Mouse (Mus musculus) hindbrain, embryonic 11.5 days (tissue): ENCODE data around the gene Slc25a34. TPM values are rescaled to one million over a fixed set of nuclear protein-coding genes. Genes with fewer than 3 reads are reported as not detected.

Source experiments
- ATAC-seq: fragments of 200-750 bp; cut with Nextera tagmentation; 2 replicates; pipeline ENCODE4 v1.8.0; 2017; ENCODE audit warnings: mild to moderate bottlenecking, moderate TSS enrichment, moderate library complexity; ENCODE audit not compliant: low FRiP score
- DNase-seq: peaks from one replicate; pipeline ENCODE4 v3.0.0-alpha.2; 2015; ENCODE audit warnings: low spot score
- H3K27ac ChIP-seq: fragments of 300-500 bp; sonication (generic); 2 replicates; pipeline ENCODE4 v1.5.1; 2014; ENCODE audit warnings: mild to moderate bottlenecking, low read depth, low read length
- H3K27me3 ChIP-seq: fragments of 300-500 bp; sonication (generic); 2 replicates; pipeline ENCODE4 v1.6.1; 2014; ENCODE audit warnings: mild to moderate bottlenecking, low read length, moderate library complexity, mixed read lengths; ENCODE audit not compliant: control insufficient read depth, insufficient read depth
- H3K36me3 ChIP-seq: fragments of 300-500 bp; sonication (generic); 2 replicates; pipeline ENCODE4 v1.6.1; 2014; ENCODE audit warnings: mild to moderate bottlenecking, low read length, moderate library complexity, mixed read lengths; ENCODE audit not compliant: control insufficient read depth, insufficient read depth
- H3K4me1 ChIP-seq: fragments of 300-500 bp; sonication (generic); replicated peaks from 2 replicates; pipeline ENCODE4 v1.6.1; 2014; ENCODE audit warnings: low read length, mixed read lengths; ENCODE audit not compliant: control insufficient read depth, insufficient read depth
- H3K4me2 ChIP-seq: fragments of 300-500 bp; sonication (generic); replicated peaks from 2 replicates; pipeline ENCODE4 v1.6.1; 2014; ENCODE audit warnings: mild to moderate bottlenecking, low read depth, low read length
- H3K4me3 ChIP-seq: fragments of 300-500 bp; sonication (generic); 2 replicates; pipeline ENCODE4 v1.5.1; 2014; ENCODE audit warnings: low read depth, low read length
- H3K9ac ChIP-seq: fragments of 300-500 bp; sonication (generic); 2 replicates; pipeline ENCODE4 v1.6.1; 2014; ENCODE audit warnings: low read depth, low read length
- H3K9me3 ChIP-seq: fragments of 300-500 bp; sonication (generic); 2 replicates; pipeline ENCODE4 v1.6.1; 2016; ENCODE audit warnings: low read length; ENCODE audit not compliant: control insufficient read depth
- WGBS: fragments of 180-500 bp; shearing (Covaris S2); extraction: QIAGEN DNeasy Blood & Tissue Kit; methylation state at CpG from one replicate; pipeline ENCODE4 v1.1.7; 2014; 5-methylcytosine and 5-hydroxymethylcytosine counted together
- polyA plus RNA-seq: library from polyadenylated mRNA; unstranded; fragments of >200 nt; fragmentation: Nextera tagmentation; extraction: Ambion mirVana; gene quantifications from 2 replicates; pipeline ENCODE4 v1.2.1, GENCODE M21; 2014

The Slc25a34 gene
- polyA plus RNA-seq, 1 experiment from 2014 or later, result not detected

DNA sequence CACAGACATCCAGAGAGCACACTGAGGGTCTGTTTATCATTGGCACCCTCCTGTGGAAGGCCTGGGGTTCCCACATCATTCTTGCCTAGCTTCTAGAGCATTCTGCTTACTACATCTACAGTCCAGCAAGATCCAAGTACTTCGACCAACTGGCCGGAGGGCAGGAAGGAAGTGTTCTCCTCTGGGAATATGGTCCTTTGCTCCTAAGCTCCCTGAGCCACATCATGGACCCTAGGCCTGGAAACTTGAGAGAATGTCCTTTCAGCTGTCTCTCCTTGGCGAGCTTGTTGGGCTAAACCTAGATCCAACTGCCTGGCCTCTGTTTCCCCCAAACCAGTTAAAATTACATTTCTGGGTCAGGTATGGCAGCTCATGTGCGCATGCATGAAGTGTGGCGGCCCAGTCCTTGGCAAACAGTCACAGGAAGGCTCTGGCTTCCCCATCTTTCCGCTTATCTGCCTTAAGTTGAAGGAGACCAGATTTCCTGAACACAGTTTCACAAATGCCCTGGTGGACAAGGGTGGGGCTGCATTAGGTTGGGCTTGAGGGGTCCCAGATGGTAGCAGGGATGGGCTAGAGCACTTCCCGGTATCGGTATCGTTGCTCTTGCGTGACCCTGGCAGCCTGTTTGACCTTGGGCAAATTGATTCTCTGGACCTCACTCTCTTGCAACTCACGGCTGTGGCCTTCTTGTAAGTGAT, 20.9 kb downstream of the Slc25a34 start:
- peaks cover 10% of the 10 kb centered on the region; the same call in 1 of the 2 replicates for H3K4me1 ChIP-seq
- ATAC-seq (no peak), DNase-seq (no peak)
- no peak overlapping the region for H3K27ac ChIP-seq
- WGBS, result 74% methylated on average over 11 of the region's 11 CpGs
- H3K9me3 ChIP-seq, result no peaks in the 10 kb centered on the region
- H3K36me3 ChIP-seq, result no peaks in the 10 kb centered on the region
- no peak overlapping the region for H3K4me3 ChIP-seq
- no peak overlapping the region for H3K9ac ChIP-seq
- H3K27me3 ChIP-seq, result peaks cover 5% of the 10 kb centered on the region; the same call in 1 of the 2 replicates
- no peak overlapping the region for H3K4me2 ChIP-seq

DNA sequence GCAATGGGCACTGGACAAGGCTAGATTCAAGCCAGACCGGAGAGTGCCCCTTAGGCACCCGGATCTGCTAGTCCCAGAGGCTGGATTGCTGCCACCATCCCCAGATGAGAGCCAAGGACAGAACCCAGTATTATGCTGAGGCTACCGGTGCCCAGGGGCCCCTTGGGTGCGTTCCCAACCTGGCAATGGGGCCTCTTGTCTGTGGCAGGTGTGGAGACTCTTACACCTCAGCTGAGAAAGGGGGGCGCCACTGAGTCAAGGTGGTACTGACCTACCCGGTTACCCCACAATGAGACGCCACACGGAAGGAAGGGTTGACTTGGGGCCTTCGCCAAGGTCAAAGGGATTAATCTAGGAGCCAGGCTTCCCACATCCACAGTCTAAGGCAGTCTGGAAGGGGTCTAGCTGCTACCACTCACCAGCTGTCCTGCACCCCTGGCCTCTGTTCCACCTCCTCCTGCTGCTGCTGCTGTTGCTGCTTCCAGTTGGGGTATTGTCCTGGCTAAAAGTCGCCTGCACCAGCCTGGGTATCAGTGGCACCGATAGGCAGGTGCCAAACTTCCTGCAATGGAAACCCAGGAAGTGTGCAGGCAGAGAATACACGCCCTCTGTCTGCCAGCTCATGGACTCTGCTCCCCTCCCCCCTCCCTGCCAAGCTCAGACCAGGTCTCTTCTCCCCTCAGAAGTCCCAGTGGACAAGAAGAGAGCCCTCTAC, 22.3 kb downstream of the Slc25a34 start:
- Histone ChIP-seq H3K27ac (no peak overlapping the region), H3K36me3 (no peaks in the 10 kb centered on the region), H3K9ac (no peak overlapping the region), H3K9me3 (no peaks in the 10 kb centered on the region), H3K4me1 (peaks cover 10% of the 10 kb centered on the region; the same call in 1 of the 2 replicates), H3K4me2 (no peak overlapping the region), H3K4me3 (no peak overlapping the region), H3K27me3 (peaks cover 5% of the 10 kb centered on the region; the same call in 1 of the 2 replicates)
- DNase-seq, result no peak
- WGBS, result 72% methylated on average over 12 of the region's 12 CpGs
- no peak for ATAC-seq

DNA sequence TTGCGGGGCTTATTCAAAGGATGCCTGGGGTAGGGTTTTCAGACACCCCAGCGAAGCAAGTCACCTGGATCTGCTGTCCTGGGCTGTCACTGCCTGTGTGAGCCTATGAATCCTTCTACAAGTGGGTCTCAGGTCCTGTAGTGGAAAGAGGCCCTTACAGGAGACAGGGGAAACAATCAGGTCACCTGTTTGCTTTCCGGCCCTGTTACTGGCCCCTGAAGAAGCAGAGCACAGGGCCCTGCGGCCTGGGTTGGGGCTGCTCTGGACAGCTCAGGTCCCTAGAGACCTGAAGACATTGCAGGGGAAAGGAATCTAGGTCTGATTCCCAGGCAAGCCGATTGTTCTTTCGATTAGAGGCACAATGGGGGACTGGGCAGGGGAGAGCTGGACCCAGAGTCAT, 23.3 kb downstream of the Slc25a34 start:
- Histone ChIP-seq H3K4me3 (no peak overlapping the region; the same call in 1 of the 2 replicates), H3K27ac (no peak overlapping the region; the same call in 1 of the 2 replicates), H3K9me3 (no peaks in the 10 kb centered on the region), H3K4me2 (no peak overlapping the region), H3K36me3 (no peaks in the 10 kb centered on the region), H3K4me1 (peaks cover 10% of the 10 kb centered on the region; the same call in 1 of the 2 replicates), H3K9ac (no peak overlapping the region), H3K27me3 (peaks cover 5% of the 10 kb centered on the region; the same call in 1 of the 2 replicates)
- 0 out of 2 replicates have a peak, but pooled peaks have one; percentile 20 for ATAC-seq
- WGBS, result 16% methylated on average over 6 of the region's 6 CpGs
- DNase-seq, result no peak

DNA sequence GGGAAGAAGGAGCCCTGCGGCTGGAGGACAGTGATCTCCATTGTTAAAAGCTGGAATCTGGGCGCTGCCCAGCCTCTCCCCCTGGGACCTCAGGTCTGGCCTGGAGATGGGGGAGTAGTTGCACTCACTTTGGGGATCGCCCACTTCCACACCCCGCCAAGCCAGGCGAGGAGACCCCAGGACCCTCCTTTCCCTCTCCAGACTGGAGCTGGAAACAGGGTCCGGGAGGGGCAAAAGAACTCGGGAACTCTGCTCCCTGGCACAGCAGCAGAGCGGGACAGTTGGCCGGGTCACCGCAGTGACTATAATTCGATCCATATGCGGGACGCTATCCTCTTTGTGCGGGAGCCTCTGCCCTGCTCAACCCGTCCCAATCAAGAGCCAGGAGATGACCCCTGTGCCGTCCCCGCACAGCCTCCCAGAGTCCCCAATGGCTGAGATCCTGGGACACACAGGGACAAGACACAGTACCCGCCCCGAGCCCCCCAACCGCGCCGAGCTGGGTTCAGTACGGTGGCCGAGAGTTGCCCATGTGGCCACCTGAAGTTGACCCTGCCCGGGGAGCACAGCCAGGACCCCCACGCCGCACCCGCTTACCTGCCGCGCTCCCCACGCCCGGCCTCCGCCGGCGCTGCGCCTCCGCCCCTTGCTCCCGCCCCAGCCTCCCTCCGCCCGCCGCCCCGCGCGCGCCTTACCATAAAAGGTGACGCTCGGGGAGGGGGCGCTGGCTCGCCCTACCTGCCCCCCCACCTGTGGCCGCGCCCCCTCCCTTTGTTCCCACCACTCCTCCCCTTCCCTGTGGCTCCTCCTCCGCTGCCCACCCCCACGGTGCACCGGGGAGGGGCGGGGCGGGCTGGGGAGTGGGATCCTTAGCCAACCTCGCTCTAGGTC, 24.1 kb downstream of the Slc25a34 start:
- 2% methylated on average over 25 of the region's 57 CpGs for WGBS
- H3K9me3 ChIP-seq, result no peaks in the 10 kb centered on the region
- peak overlapping the region; percentile 58 for H3K9ac ChIP-seq
- DNase-seq, result peak; percentile 62
- peak overlapping the region; percentile 84 for H3K4me2 ChIP-seq
- H3K36me3 ChIP-seq, result no peaks in the 10 kb centered on the region
- H3K27me3 ChIP-seq, result peaks cover 5% of the 10 kb centered on the region; the same call in 1 of the 2 replicates
- peaks cover 10% of the 10 kb centered on the region; the same call in 1 of the 2 replicates for H3K4me1 ChIP-seq
- ATAC-seq, result peak; percentile 58
- peak overlapping the region; percentile 42; the same call in 1 of the 2 replicates for H3K27ac ChIP-seq
- peak overlapping the region; percentile 44 for H3K4me3 ChIP-seq

DNA sequence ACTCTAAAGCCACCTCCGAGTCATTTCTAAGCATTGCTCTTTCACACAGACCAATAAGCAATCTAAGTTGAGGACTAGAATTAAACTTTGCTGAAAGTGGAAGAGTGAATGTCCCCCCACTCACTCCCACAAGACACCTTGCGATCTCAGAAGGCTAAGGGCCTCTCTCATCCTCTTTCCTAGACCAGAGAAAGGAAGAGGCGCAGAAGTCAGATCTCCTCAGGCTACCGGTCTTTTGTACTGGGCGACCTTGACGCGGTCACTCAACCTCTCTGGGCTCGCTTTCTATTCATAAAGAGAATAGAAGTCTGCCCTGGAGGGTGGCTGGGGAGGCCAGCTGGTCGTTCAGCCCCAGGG, 24.7 kb downstream of the Slc25a34 start:
- Histone ChIP-seq H3K9me3 (no peaks in the 10 kb centered on the region), H3K27ac (peak overlapping the region; percentile 42; the same call in 1 of the 2 replicates), H3K27me3 (peaks cover 5% of the 10 kb centered on the region; the same call in 1 of the 2 replicates), H3K4me2 (peak overlapping the region; percentile 84), H3K4me3 (peak overlapping the region; percentile 44), H3K36me3 (no peaks in the 10 kb centered on the region), H3K9ac (peak overlapping the region; percentile 58), H3K4me1 (peaks cover 10% of the 10 kb centered on the region; the same call in 1 of the 2 replicates)
- DNase-seq, result no peak
- peak; percentile 38; the same call in 1 of the 2 replicates for ATAC-seq
- WGBS, result under 1% methylated on average over 9 of the region's 9 CpGs

DNA sequence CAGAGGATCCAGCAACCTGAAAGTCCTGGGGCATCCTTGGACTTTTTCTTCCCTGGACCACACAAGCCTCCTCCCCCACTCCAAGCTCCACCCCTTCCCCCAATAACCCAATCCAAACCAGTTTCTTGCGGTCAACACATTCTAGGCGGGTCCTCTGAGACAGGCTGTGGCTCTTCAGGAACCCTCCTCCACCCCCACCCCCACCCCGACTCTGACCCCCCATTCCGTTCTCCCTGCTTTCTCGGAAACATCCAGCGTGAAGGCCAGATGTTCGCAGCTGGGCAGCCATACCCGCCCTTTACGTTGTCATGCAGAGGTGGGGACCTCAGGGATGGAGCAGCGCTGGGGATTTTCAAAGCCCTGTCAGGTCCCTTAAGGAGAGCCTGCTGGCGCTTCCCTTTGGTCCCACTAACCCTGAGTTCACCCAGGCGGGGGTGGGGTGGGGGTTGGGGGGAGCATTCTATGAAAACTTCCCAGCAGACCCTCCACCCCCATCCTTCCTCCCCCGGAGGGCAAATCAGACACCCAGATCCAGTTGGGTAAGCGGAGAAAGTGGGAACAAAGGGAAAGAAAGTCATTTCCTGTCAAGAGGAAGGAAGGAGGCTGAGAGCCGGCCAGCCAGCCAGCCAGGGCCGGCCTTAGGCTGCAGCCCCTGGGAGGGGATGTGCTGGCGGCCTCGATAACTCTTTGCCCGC, 25.3 kb downstream of the Slc25a34 start:
- ATAC-seq (no peak; the same call in 1 of the 2 replicates), DNase-seq (peak; percentile 48)
- Histone ChIP-seq H3K9ac (peak overlapping the region; percentile 58), H3K36me3 (no peaks in the 10 kb centered on the region), H3K9me3 (no peaks in the 10 kb centered on the region), H3K4me3 (peak overlapping the region; percentile 44), H3K27ac (no peak overlapping the region), H3K4me2 (peak overlapping the region; percentile 84), H3K27me3 (peaks cover 5% of the 10 kb centered on the region; the same call in 1 of the 2 replicates), H3K4me1 (peaks cover 10% of the 10 kb centered on the region; the same call in 1 of the 2 replicates)
- WGBS, result under 1% methylated on average over 19 of the region's 19 CpGs

DNA sequence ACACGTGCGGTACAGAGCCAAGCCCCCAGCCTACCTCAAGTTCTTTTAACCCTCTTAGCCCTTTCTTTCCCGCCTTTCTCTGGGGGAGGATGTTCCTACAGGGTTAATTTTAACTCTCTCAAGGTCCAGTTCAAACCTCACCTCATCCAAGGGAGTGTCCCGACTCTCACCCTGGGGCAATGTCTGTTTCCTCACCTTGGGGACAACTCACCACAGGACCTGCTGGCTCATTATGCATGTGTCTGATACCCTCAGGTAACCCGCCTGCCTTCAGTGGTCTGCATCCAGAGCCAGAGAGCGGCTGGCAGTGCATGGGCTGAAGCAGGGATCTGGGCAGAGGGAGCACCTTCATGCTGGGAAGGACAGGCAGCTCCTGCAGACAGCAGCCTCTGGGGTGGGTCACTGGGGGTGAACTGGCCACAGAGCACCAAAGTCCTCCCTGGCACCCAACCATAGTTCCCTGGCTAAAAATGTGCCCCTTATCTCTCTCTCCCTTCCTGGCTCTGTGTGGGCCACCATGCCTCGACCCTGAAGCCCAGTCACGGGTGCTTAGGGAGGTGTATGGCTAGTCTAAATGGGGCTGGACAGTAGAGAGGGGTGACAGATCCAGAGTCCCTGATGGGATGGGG, 26.8 kb downstream of the Slc25a34 start:
- no peak overlapping the region for H3K9ac ChIP-seq
- ATAC-seq (no peak), DNase-seq (no peak)
- no peak overlapping the region for H3K4me3 ChIP-seq
- 84% methylated on average over 8 of the region's 8 CpGs for WGBS
- no peak overlapping the region for H3K4me2 ChIP-seq
- no peaks in the 10 kb centered on the region for H3K36me3 ChIP-seq
- H3K27me3 ChIP-seq, result peaks cover 5% of the 10 kb centered on the region; the same call in 1 of the 2 replicates
- no peak overlapping the region for H3K27ac ChIP-seq
- H3K4me1 ChIP-seq, result peaks cover 10% of the 10 kb centered on the region; the same call in 1 of the 2 replicates
- H3K9me3 ChIP-seq, result no peaks in the 10 kb centered on the region
